Mouse (Mus musculus): ENCODE measurements around the gene Ccng2. TPM values are rescaled to one million over a fixed set of nuclear protein-coding genes. Genes with fewer than 3 reads are reported as not detected.

Gene Ccng2
- 7.1 and 8.7 TPM in 2 replicates for polyA plus RNA-seq (2012; rRNA removed)

DNA sequence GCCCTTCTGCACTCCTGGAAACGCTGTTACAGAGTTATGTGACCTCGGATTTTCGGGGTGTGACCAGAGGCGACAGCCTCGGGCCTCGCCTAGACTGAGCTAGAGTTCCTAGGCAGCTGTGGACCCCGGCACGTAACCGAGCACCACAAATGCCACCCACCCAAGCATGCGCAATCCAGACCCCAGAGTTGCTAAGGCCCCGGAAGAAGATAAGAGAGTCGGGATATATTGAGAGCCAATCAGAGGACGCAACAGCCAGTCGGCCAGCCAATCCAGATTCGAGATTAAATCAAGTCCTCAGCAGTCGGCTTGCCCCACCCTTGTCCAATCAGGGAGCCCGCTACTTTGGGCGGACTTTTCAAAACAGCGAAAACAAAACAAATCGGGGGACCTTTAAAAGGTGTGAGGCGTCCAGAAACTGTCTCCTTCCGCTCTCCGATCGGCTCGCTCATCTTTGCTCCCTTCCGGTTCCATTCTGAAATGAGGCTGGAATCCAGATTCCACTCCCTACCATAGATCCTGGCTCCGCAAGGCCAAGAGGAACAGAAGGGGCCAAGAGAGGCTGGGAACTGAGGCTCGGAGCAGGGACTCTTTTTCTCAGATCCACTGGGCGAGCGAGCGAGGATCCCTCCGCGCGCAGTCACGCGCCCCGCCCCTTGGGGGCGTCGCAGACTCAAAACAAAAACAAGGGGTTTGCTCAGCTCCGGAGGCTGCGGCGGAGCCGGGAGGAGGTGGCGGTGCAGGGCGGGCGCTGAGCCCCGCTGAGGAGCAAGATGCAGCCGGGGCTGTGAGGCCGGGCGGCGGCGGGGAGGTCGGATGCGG, at the start of gene Ccng2:
Gene Ccng2, plus strand, starts transcription at position 375 of the 822 bp plus-strand sequence.

Other genes starting within 250 kb of the Ccng2 start
- 0.53 and 0.67 TPM in 2 replicates for gene Sowahb, start 222.2 kb upstream of the Ccng2 start, polyA plus RNA-seq (2012; rRNA removed)
- 15.4 and 15.8 TPM in 2 replicates for gene Sept11, start 173.8 kb upstream of the Ccng2 start, polyA plus RNA-seq (2012; rRNA removed)
- gene Ccni, start 60.8 kb upstream of the Ccng2 start, polyA plus RNA-seq (2012; rRNA removed): 21.4 and 23.8 TPM in 2 replicates
- 0.28 and 0.46 TPM in 2 replicates for gene 2010109A12Rik, start 60.7 kb upstream of the Ccng2 start, polyA plus RNA-seq (2012; rRNA removed)